Mouse (Mus musculus) kidney, adult 18-20 months (tissue): ENCODE measurements around the gene Gm5615.

Experiments
- DNase-seq: peaks from one replicate; pipeline ENCODE4 v3.0.0; 2021

The Gm5615 gene

DNA sequence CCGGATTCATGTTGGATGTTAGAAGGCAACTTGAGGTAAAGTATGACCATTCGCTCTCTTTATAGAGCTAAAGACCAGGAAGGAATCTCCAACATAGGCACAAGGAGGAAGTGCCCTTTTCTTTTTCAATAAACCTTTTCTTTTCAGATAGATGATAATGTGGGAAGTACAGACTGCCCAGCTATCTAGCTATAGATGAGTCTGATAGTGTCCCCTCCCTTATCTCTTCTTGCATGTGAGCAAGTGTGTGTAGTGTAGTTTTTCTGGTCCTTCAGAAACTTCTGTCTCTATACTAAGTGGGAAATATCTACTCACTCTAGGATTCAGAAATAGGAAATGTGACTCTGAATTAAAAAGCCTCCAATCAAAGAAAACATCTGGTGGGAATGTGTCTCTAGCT is at the start of gene Gm5615:
Gene Gm5615, minus strand, starts transcription at position 101 of the 400 bp plus-strand sequence.
- DNase-seq = no peak

DNA sequence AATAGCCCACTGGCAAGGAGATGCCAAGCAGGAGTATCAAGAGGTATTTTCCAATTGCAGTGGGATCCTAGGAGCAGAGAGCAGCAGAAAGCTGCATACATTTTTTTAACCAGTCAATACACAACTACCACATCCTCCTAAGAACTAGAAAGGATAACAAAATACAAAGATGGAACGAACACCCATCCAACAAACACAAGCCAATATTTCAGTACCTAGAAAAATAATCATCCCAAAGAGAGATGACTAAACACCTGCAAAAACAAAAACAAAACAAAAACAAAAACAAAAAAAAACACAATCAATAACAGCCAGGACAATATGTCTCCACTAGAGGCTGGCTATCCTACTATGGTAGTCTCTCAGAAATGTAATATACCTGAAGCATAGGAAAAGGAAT is 40.8 kb upstream of the Gm5615 start, which contains the start of gene Gm17689:
Gene Gm17689, minus strand, starts transcription at position 101 of the 400 bp plus-strand sequence.
- no peak for DNase-seq

DNA sequence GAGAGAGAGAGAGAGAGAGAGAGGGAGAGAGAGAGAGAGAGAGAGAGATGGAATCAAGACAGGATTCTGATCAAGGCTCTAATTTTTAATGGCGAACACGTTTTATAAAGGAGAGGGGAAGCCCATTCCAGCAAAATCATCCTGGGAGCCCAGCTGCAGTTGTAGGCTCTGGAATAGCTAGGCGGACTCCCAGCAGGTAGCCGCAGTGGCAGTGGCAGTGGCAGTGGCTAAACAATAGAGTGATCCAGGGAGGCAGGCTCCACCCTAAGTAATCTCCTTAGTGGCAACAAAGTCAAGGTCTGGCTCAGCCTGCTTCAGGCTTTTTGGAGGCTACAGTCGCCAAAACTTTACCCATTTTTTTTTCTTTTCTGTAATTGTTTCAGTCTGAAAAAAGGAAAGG is 37.6 kb downstream of the Gm5615 start:
- DNase-seq = no peak

DNA sequence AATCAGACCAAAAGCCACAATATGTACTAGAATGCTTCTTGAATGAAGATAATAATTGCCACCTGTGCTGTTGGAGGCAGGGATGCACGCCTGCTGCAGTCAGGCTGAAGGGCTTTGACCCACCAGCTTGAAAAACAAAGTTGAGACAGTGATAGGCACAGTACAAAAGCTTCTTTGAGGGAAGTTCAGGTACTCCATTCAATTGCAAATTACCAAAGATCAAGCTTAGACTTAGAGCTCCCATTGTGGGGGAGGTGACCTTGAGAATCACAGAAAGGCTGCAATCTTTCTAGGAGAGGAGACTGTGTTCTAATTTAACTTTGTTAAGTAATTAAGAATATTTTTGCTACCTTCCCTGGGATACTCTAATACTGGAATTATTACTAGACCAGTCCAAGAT is 45.9 kb downstream of the Gm5615 start:
- no peak for DNase-seq

DNA sequence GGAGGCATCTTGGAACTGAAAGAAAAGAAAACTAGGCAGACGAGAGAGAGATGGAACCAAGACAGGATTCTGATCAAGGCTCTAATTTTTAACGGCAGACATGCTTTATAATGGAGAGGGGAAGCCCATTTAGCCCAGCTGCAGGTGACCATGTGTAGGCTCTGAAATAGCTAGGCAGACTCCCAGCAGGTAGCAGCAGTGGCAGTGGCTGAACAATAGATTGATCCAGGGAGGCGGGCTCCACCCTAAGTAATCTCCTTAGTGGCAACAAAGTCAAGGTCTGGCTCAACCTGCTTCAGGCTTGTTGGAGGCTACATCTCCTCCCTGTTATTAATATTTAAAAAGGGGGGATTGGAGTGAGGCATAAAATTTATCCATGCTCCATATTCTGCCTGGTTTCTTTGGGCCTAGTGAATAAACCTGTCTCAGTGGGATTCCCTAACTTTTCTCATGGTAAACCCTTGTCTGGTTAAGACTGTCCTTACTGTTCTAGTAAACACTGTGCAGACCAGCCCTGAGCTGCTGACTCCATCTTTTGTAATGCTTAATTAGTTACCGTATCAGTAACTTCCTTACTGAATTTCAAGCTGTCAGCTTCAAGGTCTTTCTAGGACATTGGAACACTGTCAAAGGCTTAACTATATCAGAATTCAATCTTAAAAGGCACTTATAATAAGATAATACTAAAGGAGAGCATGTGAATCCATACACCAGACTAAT is 47.1 kb downstream of the Gm5615 start:
- DNase-seq = no peak
